Mouse (Mus musculus) testis, adult 2 months (tissue): ENCODE results near the gene Hoxa6.

Source experiments
- CTCF ChIP-seq: fragments of 200-500 bp; IDR thresholded peaks from 2 replicates; pipeline ENCODE4 v1.5.1; 2012; ENCODE audit warnings: low read depth, mild to moderate bottlenecking, inconsistent platforms, low read length, moderate library complexity; ENCODE audit not compliant: control insufficient read depth, insufficient read depth, insufficient replicate concordance
- POLR2A ChIP-seq: fragments of 200-500 bp; IDR thresholded peaks from 2 replicates; pipeline ENCODE4 v1.6.1; 2012; ENCODE audit warnings: low read depth, mild to moderate bottlenecking, inconsistent platforms, low read length, moderate library complexity; ENCODE audit not compliant: control insufficient read depth

DNA sequence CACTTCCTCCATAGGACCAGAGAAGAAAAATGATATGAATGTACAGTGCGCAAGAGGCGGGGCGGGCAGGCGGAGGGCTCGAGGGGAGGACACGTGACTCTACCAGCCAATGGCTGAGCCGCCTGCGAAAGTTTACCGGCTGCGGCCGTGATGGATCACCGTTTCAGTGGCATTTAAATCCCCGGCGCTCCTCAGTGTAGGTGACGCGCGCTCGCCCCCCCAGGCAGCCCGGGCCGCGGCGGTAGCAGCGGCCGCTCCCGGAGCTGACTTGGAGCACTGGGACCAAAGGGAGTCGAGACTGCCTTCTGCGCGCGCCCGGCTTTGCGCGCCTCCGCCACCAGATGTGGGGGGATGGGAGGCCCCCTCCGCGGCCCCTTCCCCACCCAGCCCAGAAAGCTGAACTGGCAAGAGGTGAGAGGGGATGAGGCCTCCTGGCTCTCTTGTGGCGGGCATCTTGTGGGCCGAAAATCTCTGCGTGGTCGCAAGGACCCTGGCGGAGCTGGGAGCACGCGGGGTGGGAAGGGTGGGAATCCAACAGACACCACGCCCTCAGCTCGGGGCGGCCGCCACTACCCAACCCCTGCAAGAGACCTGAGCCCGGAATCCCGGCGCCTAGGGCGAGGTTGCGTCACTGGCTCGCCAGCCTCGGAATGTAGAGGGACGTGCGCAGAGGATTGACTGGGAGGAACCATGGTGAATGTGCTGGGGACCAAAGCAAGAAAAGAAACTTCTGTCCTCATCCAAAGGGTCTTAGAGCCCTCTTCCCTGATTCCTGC is 50.1 kb downstream of the Hoxa6 start, which contains the start of gene Hoxa1:
- TF ChIP-seq CTCF (no peak), POLR2A (no peak)
